Mouse (Mus musculus): ENCODE results near the gene Clec2g. TPM values are rescaled to one million over a fixed set of nuclear protein-coding genes. Genes with fewer than 3 reads are reported as not detected.
"Not testable (repeated sequence)": the region's sequence is repeated elsewhere in the genome, so short reads cannot be mapped to it uniquely, and the experiment has no call there.

The Clec2g gene
- polyA plus RNA-seq (2015; fragmentation: Nextera tagmentation; extraction: Ambion mirVana), result not detected in 2 replicates

- ATAC-seq; H3K9me3 ChIP-seq; H3K9ac ChIP-seq (replicated peaks); H3K27me3 ChIP-seq; H3K27ac ChIP-seq; H3K4me2 ChIP-seq (replicated peaks); H3K36me3 ChIP-seq; H3K4me1 ChIP-seq (replicated peaks); H3K4me3 ChIP-seq (replicated peaks): not testable (repeated sequence)
- WGBS, result 88% methylated on average over 4 of the region's 4 CpGs
Measured at GRCm38 (mm10) chr6:128934081-128934480, at the start of gene Clec2g. Clec2g (plus strand) TSS chr6:128934381.

DNA sequence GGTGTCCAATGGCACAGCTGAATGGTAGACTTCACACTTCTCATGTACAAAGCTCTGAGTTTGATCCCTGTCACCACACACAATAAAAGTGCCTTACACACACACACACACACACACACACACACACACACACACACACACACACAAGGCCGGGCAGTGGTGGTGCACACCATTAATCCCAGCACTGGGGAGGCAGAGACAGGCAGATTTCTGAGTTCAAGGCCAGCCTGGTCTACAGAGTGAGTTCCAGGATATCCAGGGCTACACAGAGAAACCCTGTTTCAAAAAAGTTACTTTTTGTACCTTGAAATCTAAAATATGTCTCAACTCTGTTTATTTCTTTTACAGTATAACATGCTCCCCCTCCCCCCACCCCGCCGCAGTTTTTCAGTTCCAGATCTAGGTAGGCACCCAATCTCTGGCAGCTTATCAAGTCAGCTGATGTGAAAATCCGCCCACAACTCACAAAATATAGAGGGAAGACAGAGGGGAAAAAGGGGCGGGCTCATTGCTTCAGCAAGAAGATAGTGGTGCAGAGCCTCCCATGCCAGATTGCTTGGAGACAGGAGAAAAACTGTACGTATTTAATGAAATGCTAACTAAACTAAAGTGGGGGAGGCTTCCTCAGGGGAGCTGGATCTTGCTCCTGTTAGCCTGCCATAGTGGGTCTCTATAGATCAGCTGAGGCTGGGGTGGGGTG, 46.9 kb upstream of the Clec2g start, which contains the start of gene Clec2i:
Gene Clec2i (plus strand): TSS at position 498 of the 700 bp plus-strand sequence.
- not testable (repeated sequence) for H3K36me3 ChIP-seq; H3K4me2 ChIP-seq (replicated peaks); H3K4me3 ChIP-seq (replicated peaks); H3K27ac ChIP-seq; H3K27me3 ChIP-seq; H3K9me3 ChIP-seq; H3K9ac ChIP-seq (replicated peaks); ATAC-seq; H3K4me1 ChIP-seq (replicated peaks)
- 87% methylated on average over 6 of the region's 6 CpGs for WGBS

GRCm38 (mm10) chr6:128888834-128889233, 45.3 kb upstream of the Clec2g start:
- no peaks in the 10 kb centered on the region for H3K36me3 ChIP-seq
- no peaks in the 10 kb centered on the region for H3K9me3 ChIP-seq
- H3K9ac ChIP-seq (replicated peaks), result no peak overlapping the region
- ATAC-seq, result no peak
- H3K27ac ChIP-seq, result no peak overlapping the region
- H3K4me2 ChIP-seq (replicated peaks), result no peak overlapping the region
- H3K27me3 ChIP-seq, result no peaks in the 10 kb centered on the region
- H3K4me3 ChIP-seq (replicated peaks), result no peak overlapping the region
- 81% methylated on average over 5 of the region's 5 CpGs for WGBS
- H3K4me1 ChIP-seq (replicated peaks), result no peaks in the 10 kb centered on the region

DNA sequence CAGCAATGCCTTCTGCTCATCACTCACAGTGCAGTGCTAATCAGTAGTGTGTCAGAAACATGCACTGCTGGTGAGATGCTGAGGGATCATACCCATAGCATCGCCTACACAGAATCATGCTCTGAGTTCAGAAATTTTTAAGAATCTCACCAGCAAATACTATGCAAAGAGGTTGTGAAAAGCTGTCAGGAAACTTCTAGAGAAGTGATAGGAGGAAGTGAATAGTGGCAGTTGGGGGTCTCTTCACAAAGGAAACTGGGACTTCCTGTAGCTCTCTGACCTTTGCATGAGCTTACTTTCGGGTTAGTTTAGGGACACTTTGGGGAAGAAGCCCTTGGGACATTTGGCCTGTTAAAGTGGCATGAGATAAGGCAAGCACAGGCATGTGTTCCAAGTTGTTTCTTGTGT, 43.2 kb upstream of the Clec2g start, which contains the start of gene BC035044:
Gene BC035044 (minus strand): TSS at position 179 of the 408 bp plus-strand sequence.
- H3K9me3 ChIP-seq, result no peaks in the 10 kb centered on the region
- no peak for ATAC-seq
- H3K4me1 ChIP-seq (replicated peaks), result no peaks in the 10 kb centered on the region
- no peaks in the 10 kb centered on the region for H3K27me3 ChIP-seq
- H3K27ac ChIP-seq, result no peak within 1 kb of the TSS
- no peaks in the 10 kb centered on the region for H3K36me3 ChIP-seq
- H3K9ac ChIP-seq (replicated peaks), result no peak within 1 kb of the TSS
- WGBS, result 86% methylated on average over 2 of the region's 2 CpGs
- no peak within 1 kb of the TSS for H3K4me3 ChIP-seq (replicated peaks)
- no peak within 1 kb of the TSS for H3K4me2 ChIP-seq (replicated peaks)

DNA sequence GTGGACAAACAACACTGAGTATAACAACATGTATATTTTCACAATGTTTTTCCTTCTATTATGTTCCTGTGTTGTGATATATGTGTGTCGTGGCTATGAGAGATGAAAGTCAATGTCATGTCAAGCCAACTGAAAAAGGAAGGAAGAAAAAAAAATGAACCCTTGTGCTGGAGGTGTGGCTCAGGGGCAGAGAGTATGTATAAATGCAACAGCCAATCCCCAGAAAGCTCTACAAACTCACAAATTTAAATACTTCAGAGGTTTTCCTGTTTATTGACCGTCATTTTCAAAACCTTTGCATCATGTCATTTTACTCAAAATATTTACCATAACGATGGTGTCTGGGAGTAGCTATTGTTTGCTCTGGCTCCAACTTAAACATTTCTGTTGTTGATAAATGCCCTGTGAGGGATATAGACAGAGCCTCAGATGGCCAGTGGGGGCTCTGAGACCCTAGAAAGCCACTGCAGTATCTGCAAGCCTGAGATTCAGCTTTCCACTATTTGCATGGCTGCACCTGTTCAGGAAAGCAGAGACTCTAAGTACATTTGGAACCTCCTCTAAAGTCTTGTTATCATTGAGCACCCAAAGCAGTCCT, 38.7 kb upstream of the Clec2g start:
- H3K9me3 ChIP-seq, result no peaks in the 10 kb centered on the region
- 90% methylated on average over 3 of the region's 3 CpGs for WGBS
- no peak overlapping the region for H3K4me2 ChIP-seq (replicated peaks)
- ATAC-seq, result no peak
- no peaks in the 10 kb centered on the region for H3K27me3 ChIP-seq
- H3K4me1 ChIP-seq (replicated peaks), result no peaks in the 10 kb centered on the region
- H3K4me3 ChIP-seq (replicated peaks), result no peak overlapping the region
- H3K27ac ChIP-seq, result no peak overlapping the region
- H3K9ac ChIP-seq (replicated peaks), result no peak overlapping the region
- no peaks in the 10 kb centered on the region for H3K36me3 ChIP-seq

- Histone ChIP-seq H3K4me3 (replicated peaks) (no peak overlapping the region), H3K36me3 (no peaks in the 10 kb centered on the region), H3K4me1 (replicated peaks) (no peaks in the 10 kb centered on the region), H3K27ac (no peak overlapping the region), H3K4me2 (replicated peaks) (no peak overlapping the region), H3K9me3 (no peaks in the 10 kb centered on the region), H3K27me3 (no peaks in the 10 kb centered on the region), H3K9ac (replicated peaks) (no peak overlapping the region)
- no peak for ATAC-seq
- WGBS, result 79% methylated on average over 2 of the region's 2 CpGs
Measured at GRCm38 (mm10) chr6:128900044-128900443, 34.1 kb upstream of the Clec2g start.

DNA sequence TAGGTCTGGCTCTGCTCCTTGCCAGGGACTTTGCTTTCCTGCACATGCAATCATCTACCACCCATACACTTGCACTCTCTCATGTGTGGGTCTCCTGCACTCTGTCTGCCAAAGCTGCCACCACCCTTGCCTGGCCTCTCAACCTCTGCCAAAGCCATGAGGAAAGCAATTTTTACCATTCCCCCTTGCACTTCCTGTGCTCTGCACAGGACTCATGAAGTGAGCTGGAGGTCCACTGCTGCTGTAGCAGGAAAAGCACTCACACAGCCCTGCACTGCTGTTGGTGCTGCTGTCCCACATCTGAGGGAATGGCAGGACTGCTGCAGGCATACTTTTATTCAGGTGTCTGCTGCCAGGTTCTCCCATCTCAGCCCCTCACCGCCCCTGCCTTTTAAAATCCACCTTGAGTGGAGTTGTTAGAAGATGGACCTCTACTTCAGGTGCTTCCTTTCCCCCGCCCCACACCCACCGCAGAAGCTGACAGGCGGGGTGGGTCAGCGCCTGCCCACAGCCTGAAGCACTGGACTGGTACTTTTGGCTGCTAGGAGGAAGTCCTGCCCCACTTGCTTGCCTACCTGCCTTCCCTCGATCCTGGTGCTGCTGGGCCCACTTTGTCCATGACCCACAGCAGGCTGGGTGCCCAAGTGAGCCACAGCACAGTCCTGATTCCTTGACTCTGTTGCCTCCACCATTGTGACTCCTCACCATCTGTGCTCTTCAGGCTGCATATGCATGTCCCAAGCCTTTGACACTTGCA, 33.2 kb upstream of the Clec2g start:
- ATAC-seq, result not testable (repeated sequence)

GRCm38 (mm10) chr6:128913598-128914254, 20.5 kb upstream of the Clec2g start:
- no peak for ATAC-seq
- Histone ChIP-seq H3K36me3 (no peaks in the 10 kb centered on the region), H3K27ac (no peak overlapping the region), H3K4me3 (replicated peaks) (no peak overlapping the region), H3K9ac (replicated peaks) (no peak overlapping the region), H3K9me3 (no peaks in the 10 kb centered on the region), H3K27me3 (no peaks in the 10 kb centered on the region), H3K4me1 (replicated peaks) (no peaks in the 10 kb centered on the region), H3K4me2 (replicated peaks) (no peak overlapping the region)
- 80% methylated on average over 2 of the region's 2 CpGs for WGBS

More for the DNA sequence above, 33.2 kb upstream of the Clec2g start:
- not testable (repeated sequence) for H3K4me3 ChIP-seq (replicated peaks); H3K4me1 ChIP-seq (replicated peaks); H3K4me2 ChIP-seq (replicated peaks); H3K27ac ChIP-seq; H3K9ac ChIP-seq (replicated peaks); H3K36me3 ChIP-seq; H3K27me3 ChIP-seq; H3K9me3 ChIP-seq
- WGBS, result 77% methylated on average over 6 of the region's 6 CpGs

GRCm38 (mm10) chr6:128917322-128917721, 16.9 kb upstream of the Clec2g start:
- no peak overlapping the region for H3K4me3 ChIP-seq (replicated peaks)
- no peak overlapping the region for H3K9ac ChIP-seq (replicated peaks)
- no peaks in the 10 kb centered on the region for H3K27me3 ChIP-seq
- ATAC-seq, result no peak
- no peaks in the 10 kb centered on the region for H3K4me1 ChIP-seq (replicated peaks)
- H3K27ac ChIP-seq, result no peak overlapping the region
- no peaks in the 10 kb centered on the region for H3K36me3 ChIP-seq
- H3K4me2 ChIP-seq (replicated peaks), result no peak overlapping the region
- no peaks in the 10 kb centered on the region for H3K9me3 ChIP-seq
- WGBS, result 86% methylated on average over 2 of the region's 2 CpGs

DNA sequence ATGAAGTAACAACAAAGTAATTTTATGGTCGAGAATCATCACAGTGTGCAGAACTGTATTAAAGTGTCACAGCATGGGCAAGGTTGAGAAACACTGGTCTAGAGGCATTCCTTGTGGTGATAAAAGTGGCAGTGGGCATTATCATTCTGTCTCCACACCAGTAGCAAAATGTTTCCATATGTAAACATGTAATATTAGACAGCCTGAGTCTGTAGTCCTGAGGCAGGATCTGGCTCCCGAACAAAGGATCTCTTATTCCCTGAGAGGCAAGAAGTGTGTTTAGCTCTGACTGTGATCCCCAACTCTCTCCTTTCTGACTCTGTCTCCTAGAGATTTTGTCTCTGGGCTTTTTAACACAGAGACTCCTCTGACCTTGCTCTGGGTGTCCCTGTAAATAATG, 1.1 kb upstream of the Clec2g start:
- no peak overlapping the region for H3K4me3 ChIP-seq (replicated peaks)
- H3K36me3 ChIP-seq, result no peaks in the 10 kb centered on the region
- no peak overlapping the region for H3K9ac ChIP-seq (replicated peaks)
- H3K4me2 ChIP-seq (replicated peaks), result no peak overlapping the region
- no peak for ATAC-seq
- no peaks in the 10 kb centered on the region for H3K9me3 ChIP-seq
- no peaks in the 10 kb centered on the region for H3K4me1 ChIP-seq (replicated peaks)
- H3K27ac ChIP-seq, result no peak overlapping the region
- WGBS, result 75% methylated on average over 2 of the region's 2 CpGs
- no peaks in the 10 kb centered on the region for H3K27me3 ChIP-seq

GRCm38 (mm10) chr6:128935889-128936665, 1.9 kb downstream of the Clec2g start:
- H3K4me2 ChIP-seq (replicated peaks); H3K4me3 ChIP-seq (replicated peaks); H3K27ac ChIP-seq; H3K4me1 ChIP-seq (replicated peaks); H3K27me3 ChIP-seq; H3K9ac ChIP-seq (replicated peaks); H3K9me3 ChIP-seq; ATAC-seq; H3K36me3 ChIP-seq: not testable (repeated sequence)
- 95% methylated on average over 5 of the region's 13 CpGs for WGBS

Data from midbrain, embryonic 13.5 days (tissue).